Mouse (Mus musculus): ENCODE results near the gene Frrs1.

DNA sequence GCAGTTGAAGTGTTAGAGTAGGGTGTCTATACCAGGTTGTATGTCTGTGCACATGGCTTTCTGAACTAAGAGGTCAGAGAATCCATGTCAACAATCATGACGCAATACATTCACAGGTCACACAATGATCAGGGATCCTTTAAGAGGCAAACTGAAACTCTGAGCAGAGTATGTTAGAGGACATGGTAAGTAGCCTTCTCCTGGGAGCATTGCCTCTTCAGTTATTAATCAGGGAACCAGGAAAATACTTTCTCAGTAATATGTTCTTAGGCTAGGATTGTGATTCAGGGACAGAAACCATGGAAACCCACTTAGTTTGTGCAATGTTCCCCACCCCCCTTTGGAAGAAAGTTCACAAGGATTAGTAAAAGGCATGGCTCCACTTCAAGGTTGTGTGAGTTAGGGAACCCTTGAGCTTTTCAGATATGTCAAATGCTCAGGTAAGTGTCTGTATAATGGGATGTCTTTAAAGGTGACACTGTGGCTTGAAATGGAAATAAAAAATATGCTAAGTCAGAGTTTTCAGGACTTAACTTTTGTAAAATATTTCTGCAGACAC lies 82.4 kb downstream of the Frrs1 start:
- TF ChIP-seq CTCF (conservative IDR thresholded peaks at IDR 0.05; ENCODE audit: insufficient read depth, insufficient read length, low read depth, low read length) (no peak), POLR2A (IDR thresholded peaks at IDR 0.05; ENCODE audit: low read depth, low read length) (no peak)
